Mouse (Mus musculus) liver, embryonic 13.5 days (tissue): ENCODE data around the gene Nme8. TPM values are rescaled to one million over a fixed set of nuclear protein-coding genes. Genes with fewer than 3 reads are reported as not detected.

Experiments
- ATAC-seq: fragments of 200-750 bp; cut with Nextera tagmentation; 2 replicates; pipeline ENCODE4 v1.8.0; 2017; ENCODE audit warnings: low read depth, mild to moderate bottlenecking, moderate number of reproducible peaks, moderate library complexity
- DNase-seq: peaks from one replicate; pipeline ENCODE4 v3.0.0; 2022
- H3K27ac ChIP-seq: fragments of 300-500 bp; sonication (generic); 2 replicates; pipeline ENCODE4 v1.5.1; 2015; ENCODE audit warnings: moderate library complexity, mild to moderate bottlenecking, inconsistent platforms
- H3K27me3 ChIP-seq: fragments of 300-500 bp; sonication (generic); 2 replicates; pipeline ENCODE4 v1.6.1; 2015; ENCODE audit warnings: mild to moderate bottlenecking, inconsistent platforms
- H3K36me3 ChIP-seq: fragments of 300-500 bp; sonication (generic); 2 replicates; pipeline ENCODE4 v1.6.1; 2015; ENCODE audit warnings: mild to moderate bottlenecking, inconsistent platforms
- H3K4me1 ChIP-seq: fragments of 300-500 bp; sonication (generic); replicated peaks from 2 replicates; pipeline ENCODE4 v1.6.1; 2015; ENCODE audit warnings: inconsistent platforms
- H3K4me2 ChIP-seq: fragments of 300-500 bp; sonication (generic); 2 replicates; pipeline ENCODE4 v1.6.1; 2015; ENCODE audit warnings: inconsistent platforms, mild to moderate bottlenecking, moderate library complexity
- H3K4me3 ChIP-seq: fragments of 300-500 bp; sonication (generic); replicated peaks from 2 replicates; pipeline ENCODE4 v1.5.1; 2015; ENCODE audit warnings: mild to moderate bottlenecking, inconsistent platforms
- H3K9ac ChIP-seq: fragments of 300-500 bp; sonication (generic); 2 replicates; pipeline ENCODE4 v1.6.1; 2015; ENCODE audit warnings: mild to moderate bottlenecking, inconsistent platforms
- H3K9me3 ChIP-seq: fragments of 300-500 bp; sonication (generic); replicated peaks from 2 replicates; pipeline ENCODE4 v1.6.1; 2016; ENCODE audit warnings: inconsistent platforms
- WGBS: fragments of 180-500 bp; shearing (Covaris S2); methylation state at CpG from one replicate; pipeline ENCODE4 v1.1.7; 2015; ENCODE audit not compliant: insufficient replicate concordance; 5-methylcytosine and 5-hydroxymethylcytosine counted together
- polyA plus RNA-seq: library from polyadenylated mRNA; unstranded; fragments of >200 nt; fragmentation: Nextera tagmentation; extraction: Ambion mirVana; gene quantifications from 2 replicates; pipeline ENCODE4 v1.2.1, GENCODE M21; 2015

Nme8 gene
- polyA plus RNA-seq, 1 experiment from 2014 or later: not detected

- DNase-seq (no peak), ATAC-seq (no peak)
- Histone ChIP-seq H3K4me1 (no peaks in the 10 kb centered on the region), H3K27me3 (no peaks in the 10 kb centered on the region), H3K36me3 (no peaks in the 10 kb centered on the region), H3K4me2 (no peak overlapping the region), H3K9ac (no peak overlapping the region), H3K9me3 (no peaks in the 10 kb centered on the region), H3K27ac (no peak overlapping the region), H3K4me3 (no peak overlapping the region)
- 43% methylated on average over 3 of the region's 3 CpGs for WGBS
Measured at GRCm38 (mm10) chr13:19689971-19690370, 7.6 kb downstream of the Nme8 start.

- Histone ChIP-seq H3K4me1 (no peaks in the 10 kb centered on the region), H3K4me2 (no peak overlapping the region), H3K9me3 (no peaks in the 10 kb centered on the region), H3K27ac (no peak overlapping the region), H3K4me3 (no peak overlapping the region), H3K36me3 (no peaks in the 10 kb centered on the region), H3K9ac (no peak overlapping the region), H3K27me3 (no peaks in the 10 kb centered on the region)
- WGBS: 50% methylated on average over 2 of the region's 2 CpGs
- ATAC-seq (no peak), DNase-seq (no peak)
Measured at GRCm38 (mm10) chr13:19684007-19684406, 13.6 kb downstream of the Nme8 start.

GRCm38 (mm10) chr13:19682879-19683640 lies 14.5 kb downstream of the Nme8 start:
- ATAC-seq: no peak
- H3K4me1 ChIP-seq: no peaks in the 10 kb centered on the region
- H3K27ac ChIP-seq: no peak overlapping the region
- no peak overlapping the region for H3K4me2 ChIP-seq
- H3K9ac ChIP-seq: no peak overlapping the region
- no peak for DNase-seq
- no peaks in the 10 kb centered on the region for H3K9me3 ChIP-seq
- no peak overlapping the region for H3K4me3 ChIP-seq
- H3K36me3 ChIP-seq: no peaks in the 10 kb centered on the region
- 63% methylated on average over 8 of the region's 8 CpGs for WGBS
- no peaks in the 10 kb centered on the region for H3K27me3 ChIP-seq

- DNase-seq (no peak), ATAC-seq (no peak)
- Histone ChIP-seq H3K27me3 (no peaks in the 10 kb centered on the region), H3K4me1 (no peaks in the 10 kb centered on the region), H3K4me3 (no peak overlapping the region), H3K9me3 (no peaks in the 10 kb centered on the region), H3K36me3 (no peaks in the 10 kb centered on the region), H3K9ac (no peak overlapping the region), H3K4me2 (no peak overlapping the region), H3K27ac (no peak overlapping the region)
Measured at GRCm38 (mm10) chr13:19674601-19675000, 23.0 kb downstream of the Nme8 start.

GRCm38 (mm10) chr13:19674025-19674424 lies 23.6 kb downstream of the Nme8 start:
- ATAC-seq (no peak), DNase-seq (no peak)
- no peaks in the 10 kb centered on the region for H3K9me3 ChIP-seq
- H3K27ac ChIP-seq: no peak overlapping the region
- H3K4me2 ChIP-seq: no peak overlapping the region
- H3K36me3 ChIP-seq: no peaks in the 10 kb centered on the region
- H3K9ac ChIP-seq: no peak overlapping the region
- H3K27me3 ChIP-seq: no peaks in the 10 kb centered on the region
- 72% methylated on average over 3 of the region's 3 CpGs for WGBS
- no peak overlapping the region for H3K4me3 ChIP-seq
- H3K4me1 ChIP-seq: no peaks in the 10 kb centered on the region

GRCm38 (mm10) chr13:19668355-19669140 lies 29.0 kb downstream of the Nme8 start:
- Histone ChIP-seq H3K36me3 (no peaks in the 10 kb centered on the region), H3K27ac (no peak overlapping the region), H3K9ac (no peak overlapping the region), H3K4me1 (no peaks in the 10 kb centered on the region), H3K4me3 (no peak overlapping the region), H3K4me2 (no peak overlapping the region), H3K27me3 (no peaks in the 10 kb centered on the region), H3K9me3 (no peaks in the 10 kb centered on the region)
- DNase-seq (no peak), ATAC-seq (no peak)
- 59% methylated on average over 4 of the region's 4 CpGs for WGBS

GRCm38 (mm10) chr13:19652405-19652804 lies 45.2 kb downstream of the Nme8 start:
- Histone ChIP-seq H3K36me3 (no peaks in the 10 kb centered on the region), H3K9ac (no peak overlapping the region), H3K27ac (no peak overlapping the region), H3K4me3 (no peak overlapping the region), H3K27me3 (no peaks in the 10 kb centered on the region), H3K4me1 (peaks cover 34% of the 10 kb centered on the region), H3K9me3 (no peaks in the 10 kb centered on the region), H3K4me2 (no peak overlapping the region)
- ATAC-seq (peak; percentile 69), DNase-seq (peak; percentile 30)
- 35% methylated on average over 2 of the region's 2 CpGs for WGBS

GRCm38 (mm10) chr13:19649824-19650223 lies 47.8 kb downstream of the Nme8 start:
- Histone ChIP-seq H3K4me2 (peak overlapping the region; percentile 21), H3K27me3 (no peaks in the 10 kb centered on the region), H3K9me3 (no peaks in the 10 kb centered on the region), H3K36me3 (no peaks in the 10 kb centered on the region), H3K27ac (peak overlapping the region; percentile 58), H3K9ac (no peak overlapping the region), H3K4me1 (peaks cover 34% of the 10 kb centered on the region), H3K4me3 (no peak overlapping the region)
- 26% methylated on average over 2 of the region's 2 CpGs for WGBS
- peak; percentile 78 for DNase-seq
- peak; percentile 99 for ATAC-seq

GRCm38 (mm10) chr13:19644225-19644624 lies 53.4 kb downstream of the Nme8 start:
- 0 out of 2 replicates have a peak, but pooled peaks cover 4% of the 10 kb centered on the region for H3K27me3 ChIP-seq
- no peaks in the 10 kb centered on the region for H3K36me3 ChIP-seq
- no peak overlapping the region for H3K9ac ChIP-seq
- H3K27ac ChIP-seq: no peak overlapping the region
- H3K9me3 ChIP-seq: no peaks in the 10 kb centered on the region
- ATAC-seq (no peak), DNase-seq (no peak)
- H3K4me3 ChIP-seq: no peak overlapping the region
- H3K4me1 ChIP-seq: peaks cover 8% of the 10 kb centered on the region
- no peak overlapping the region for H3K4me2 ChIP-seq
- WGBS: 52% methylated on average over 2 of the region's 2 CpGs

GRCm38 (mm10) chr13:19643519-19643918 lies 54.1 kb downstream of the Nme8 start:
- no peak overlapping the region for H3K27ac ChIP-seq
- ATAC-seq (no peak), DNase-seq (no peak)
- H3K4me1 ChIP-seq: peaks cover under 1% of the 10 kb centered on the region
- 0 out of 2 replicates have a peak, but pooled peaks cover 4% of the 10 kb centered on the region for H3K27me3 ChIP-seq
- no peaks in the 10 kb centered on the region for H3K36me3 ChIP-seq
- no peak overlapping the region for H3K4me2 ChIP-seq
- H3K4me3 ChIP-seq: no peak overlapping the region
- WGBS: 59% methylated on average over 1 of the region's 1 CpGs
- no peaks in the 10 kb centered on the region for H3K9me3 ChIP-seq
- no peak overlapping the region for H3K9ac ChIP-seq

- WGBS: 69% methylated on average over 2 of the region's 2 CpGs
- Histone ChIP-seq H3K4me1 (no peaks in the 10 kb centered on the region), H3K9ac (no peak overlapping the region), H3K27ac (no peak overlapping the region), H3K9me3 (no peaks in the 10 kb centered on the region), H3K27me3 (0 out of 2 replicates have a peak, but pooled peaks cover 4% of the 10 kb centered on the region), H3K36me3 (no peaks in the 10 kb centered on the region), H3K4me2 (no peak overlapping the region), H3K4me3 (no peak overlapping the region)
- DNase-seq (no peak), ATAC-seq (no peak)
Measured at GRCm38 (mm10) chr13:19640203-19640851, 57.3 kb downstream of the Nme8 start.
